Mouse (Mus musculus): ENCODE measurements around the gene Babam2.

The Babam2 gene

GRCm38 (mm10) chr5:32077139-32077538 is 379.7 kb downstream of the Babam2 start:
- DNase-seq (ENCODE audit: low spot score in 2 of 2): no peak

- no peak for DNase-seq (ENCODE audit: low spot score in 2 of 2)
Measured at GRCm38 (mm10) chr5:32078986-32079385, 381.5 kb downstream of the Babam2 start.

- peak; percentile 18 to 23 for DNase-seq (ENCODE audit: low spot score in 2 of 2)
Measured at GRCm38 (mm10) chr5:32080490-32081219, 383.2 kb downstream of the Babam2 start.

GRCm38 (mm10) chr5:32084401-32084804 is 386.9 kb downstream of the Babam2 start:
- DNase-seq (ENCODE audit: low spot score in 2 of 2): no peak

GRCm38 (mm10) chr5:32085566-32085965 is 388.1 kb downstream of the Babam2 start:
- no peak for DNase-seq (ENCODE audit: low spot score in 2 of 2)

GRCm38 (mm10) chr5:32085971-32086370 is 388.5 kb downstream of the Babam2 start:
- DNase-seq (ENCODE audit: low spot score in 2 of 2): no peak

GRCm38 (mm10) chr5:32086526-32087090 is 389.1 kb downstream of the Babam2 start:
- DNase-seq (ENCODE audit: low spot score in 2 of 2): no peak

GRCm38 (mm10) chr5:32089481-32089880 is 392.0 kb downstream of the Babam2 start:
- no peak for DNase-seq (ENCODE audit: low spot score in 2 of 2)

- DNase-seq (ENCODE audit: low spot score in 2 of 2): no peak
Measured at GRCm38 (mm10) chr5:32092281-32092680, 394.8 kb downstream of the Babam2 start.

GRCm38 (mm10) chr5:32098691-32099090 is 401.2 kb downstream of the Babam2 start:
- DNase-seq (ENCODE audit: low spot score in 2 of 2): no peak

- no peak for DNase-seq (ENCODE audit: low spot score in 2 of 2)
Measured at GRCm38 (mm10) chr5:32102484-32102883, 405.0 kb downstream of the Babam2 start.

GRCm38 (mm10) chr5:32102971-32103431 is 405.5 kb downstream of the Babam2 start:
- DNase-seq (ENCODE audit: low spot score in 2 of 2): no peak

- no peak for DNase-seq (ENCODE audit: low spot score in 2 of 2)
Measured at GRCm38 (mm10) chr5:32103545-32103944, 406.1 kb downstream of the Babam2 start.

- no peak for DNase-seq (ENCODE audit: low spot score in 2 of 2)
Measured at GRCm38 (mm10) chr5:32104119-32104990, 406.9 kb downstream of the Babam2 start.

- no peak for DNase-seq (ENCODE audit: low spot score in 2 of 2)
Measured at GRCm38 (mm10) chr5:32106473-32107140, 409.1 kb downstream of the Babam2 start.

- no peak for DNase-seq (ENCODE audit: low spot score in 2 of 2)
Measured at GRCm38 (mm10) chr5:32110651-32111050, 413.2 kb downstream of the Babam2 start.

- no peak for DNase-seq (ENCODE audit: low spot score in 2 of 2)
Measured at GRCm38 (mm10) chr5:32112206-32112916, 414.9 kb downstream of the Babam2 start.

- no peak for DNase-seq (ENCODE audit: low spot score in 2 of 2)
Measured at GRCm38 (mm10) chr5:32120901-32121376, 423.5 kb downstream of the Babam2 start.

- DNase-seq (ENCODE audit: low spot score in 2 of 2): no peak
Measured at GRCm38 (mm10) chr5:32121936-32122335, 424.5 kb downstream of the Babam2 start.

GRCm38 (mm10) chr5:32122363-32122762 is 424.9 kb downstream of the Babam2 start:
- DNase-seq (ENCODE audit: low spot score in 2 of 2): no peak

- DNase-seq (ENCODE audit: low spot score in 2 of 2): no peak
Measured at GRCm38 (mm10) chr5:32124957-32125356, 427.5 kb downstream of the Babam2 start.

Data from right cerebral cortex, postnatal 36 days (tissue).